Mouse (Mus musculus) urinary bladder, adult 18-20 months (tissue): ENCODE data around the gene Rab43.
A peak's percentile ranks its signal among the peaks of the same experiment; 100 is the strongest.

Source experiments
- DNase-seq, 2 experiments: peaks; one replicate each; pipeline ENCODE4 v3.0.0; 2022; ENCODE audit warnings: low spot score in 2 of 2, mixed read lengths in 2 of 2

The Rab43 gene

GRCm38 (mm10) chr6:87748531-87748930 is 63.4 kb downstream of the Rab43 start:
- DNase-seq, result no peak

GRCm38 (mm10) chr6:87748078-87748477 is 63.9 kb downstream of the Rab43 start:
- DNase-seq, result no peak

- DNase-seq, result peak in 1 of 2 experiments; percentile 70
These were observed 65.1 kb downstream of the Rab43 start for GRCm38 (mm10) chr6:87746849-87747248.

- no peak for DNase-seq
These were observed 65.9 kb downstream of the Rab43 start for GRCm38 (mm10) chr6:87746059-87746458.

- DNase-seq, result no peak
These were observed 66.7 kb downstream of the Rab43 start for GRCm38 (mm10) chr6:87745301-87745700.

- DNase-seq, result no peak
These were observed 67.3 kb downstream of the Rab43 start for GRCm38 (mm10) chr6:87744632-87745031.

GRCm38 (mm10) chr6:87743281-87743680 is 68.7 kb downstream of the Rab43 start:
- no peak for DNase-seq

- DNase-seq, result no peak
These were observed 69.2 kb downstream of the Rab43 start for GRCm38 (mm10) chr6:87742804-87743203.

- DNase-seq, result no peak
These were observed 70.0 kb downstream of the Rab43 start for GRCm38 (mm10) chr6:87741978-87742377.

GRCm38 (mm10) chr6:87740496-87740895 is 71.5 kb downstream of the Rab43 start:
- DNase-seq, result no peak

- no peak for DNase-seq
These were observed 72.1 kb downstream of the Rab43 start for GRCm38 (mm10) chr6:87739898-87740297.
